Mouse (Mus musculus) ovary, adult 18-20 months (tissue): ENCODE data around the gene Mogat2.
A peak's percentile ranks its signal among the peaks of the same experiment; 100 is the strongest.

Source experiments
- DNase-seq: peaks from one replicate; pipeline ENCODE4 v3.0.0; 2022; ENCODE audit warnings: low spot score, mixed read lengths

Gene Mogat2

GRCm38 (mm10) chr7:99193926-99194325 is 44.5 kb downstream of the Mogat2 start:
- DNase-seq, result no peak

DNA sequence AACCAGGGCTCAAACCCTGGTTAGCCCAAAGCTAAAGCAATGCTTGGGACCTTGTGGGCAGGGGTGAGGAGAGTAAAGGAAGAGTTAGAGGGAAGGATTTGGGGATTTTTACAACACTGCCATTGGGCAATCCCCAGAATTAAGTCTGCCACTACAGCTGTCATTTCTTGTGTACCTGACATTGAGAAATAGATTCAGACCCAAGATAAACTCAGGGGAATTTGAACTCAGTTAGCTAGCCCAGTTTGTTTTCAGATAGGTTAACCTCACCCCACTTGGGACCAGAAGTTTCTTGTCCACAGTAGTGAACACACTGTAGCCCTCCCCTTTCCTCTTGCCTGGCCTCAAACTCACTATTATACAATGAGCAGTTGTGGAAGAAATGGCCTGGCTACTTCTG is 47.0 kb downstream of the Mogat2 start:
- DNase-seq, result no peak

DNA sequence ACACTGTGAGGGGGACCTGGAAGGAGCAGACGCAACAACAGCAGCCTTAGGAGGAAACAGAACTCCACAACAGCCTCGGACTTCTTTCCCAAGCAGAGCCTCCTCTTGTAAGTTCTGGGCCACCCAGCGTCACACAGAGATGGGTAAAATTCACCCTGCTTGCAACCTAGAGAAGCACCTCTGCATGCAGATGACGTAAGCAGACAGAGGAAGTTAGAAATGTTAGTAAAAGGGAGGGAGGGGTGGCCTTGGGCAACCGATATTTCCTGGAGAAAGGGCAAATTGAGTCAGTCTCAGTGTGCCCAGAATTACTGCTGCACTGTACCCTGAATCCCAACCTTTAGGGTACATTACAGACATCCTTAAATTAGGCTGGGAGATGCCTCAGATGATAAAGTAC is 48.5 kb downstream of the Mogat2 start:
- DNase-seq, result no peak

DNA sequence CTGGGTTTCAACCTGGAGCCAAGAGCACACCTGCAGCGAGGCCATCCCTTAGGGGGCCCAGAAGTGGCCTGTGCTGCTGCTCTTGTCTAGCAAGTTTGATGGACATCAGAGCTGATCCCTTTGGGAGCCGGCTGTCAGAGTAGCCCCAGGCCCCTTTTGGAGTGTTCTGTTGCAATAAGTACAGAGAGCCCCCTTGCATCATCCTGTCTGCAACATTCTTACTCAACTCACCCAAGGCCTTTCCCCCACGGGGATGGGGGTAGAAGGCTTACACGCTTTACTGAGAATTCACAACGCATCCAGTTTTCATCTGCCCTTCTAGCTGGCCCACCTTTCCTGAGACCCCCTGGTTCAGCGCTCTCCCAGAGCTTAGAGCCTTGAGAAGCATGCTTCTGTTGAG is 49.8 kb downstream of the Mogat2 start:
- DNase-seq, result no peak

GRCm38 (mm10) chr7:99187451-99187850 is 51.0 kb downstream of the Mogat2 start:
- DNase-seq, result no peak

- no peak for DNase-seq
Observed at GRCm38 (mm10) chr7:99185405-99185804, 53.0 kb downstream of the Mogat2 start.

GRCm38 (mm10) chr7:99183751-99184150 is 54.7 kb downstream of the Mogat2 start:
- no peak for DNase-seq

GRCm38 (mm10) chr7:99182432-99183172 is 55.8 kb downstream of the Mogat2 start, which contains the start of gene Dgat2:
Dgat2 (minus strand) TSS chr7:99182719.
- peak; percentile 76 for DNase-seq

GRCm38 (mm10) chr7:99181619-99182431 is 56.6 kb downstream of the Mogat2 start:
- no peak for DNase-seq

- DNase-seq, result no peak
Observed at GRCm38 (mm10) chr7:99180162-99180561, 58.3 kb downstream of the Mogat2 start.

DNA sequence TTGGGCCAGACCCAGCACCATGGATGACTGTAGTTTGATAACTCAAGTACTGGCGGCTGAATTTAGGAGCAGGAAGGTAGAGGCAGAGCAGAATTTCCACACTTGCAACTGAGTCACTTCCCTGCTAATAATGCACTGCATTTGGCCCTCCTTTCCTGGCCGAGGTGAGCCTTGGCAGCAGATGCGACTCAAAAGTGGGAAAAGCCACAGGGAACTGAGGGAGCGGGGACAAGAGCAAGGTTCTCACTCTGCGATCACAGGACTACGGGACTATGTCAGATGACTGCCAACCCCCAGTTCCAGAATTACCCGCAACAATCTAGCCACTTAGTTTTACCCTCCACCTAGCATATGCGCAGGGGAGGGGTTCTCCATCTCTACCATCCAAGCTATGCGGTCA is 59.1 kb downstream of the Mogat2 start:
- DNase-seq, result no peak

DNA sequence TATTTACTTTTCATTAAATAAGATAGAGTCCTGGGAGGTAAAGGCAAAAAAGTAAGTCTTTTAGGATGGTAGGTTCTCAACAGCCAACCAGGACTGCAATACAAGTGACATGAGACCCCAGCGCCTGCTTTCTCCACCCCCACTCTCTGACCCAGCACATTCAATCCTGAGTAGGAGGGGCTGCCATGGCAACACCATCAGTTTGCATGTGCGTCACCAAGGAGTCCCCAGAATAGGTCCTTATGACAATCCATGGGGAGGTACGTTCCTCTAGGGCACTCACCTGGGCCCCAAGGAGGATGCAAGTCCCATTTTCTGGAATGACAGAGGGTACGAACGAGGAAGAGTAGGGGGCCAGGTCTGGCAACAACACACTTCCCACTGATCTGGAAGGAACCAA is 61.0 kb downstream of the Mogat2 start:
- DNase-seq, result no peak

- no peak for DNase-seq
Observed at GRCm38 (mm10) chr7:99175666-99176065, 62.8 kb downstream of the Mogat2 start.

GRCm38 (mm10) chr7:99175118-99175517 is 63.3 kb downstream of the Mogat2 start:
- DNase-seq, result no peak

DNA sequence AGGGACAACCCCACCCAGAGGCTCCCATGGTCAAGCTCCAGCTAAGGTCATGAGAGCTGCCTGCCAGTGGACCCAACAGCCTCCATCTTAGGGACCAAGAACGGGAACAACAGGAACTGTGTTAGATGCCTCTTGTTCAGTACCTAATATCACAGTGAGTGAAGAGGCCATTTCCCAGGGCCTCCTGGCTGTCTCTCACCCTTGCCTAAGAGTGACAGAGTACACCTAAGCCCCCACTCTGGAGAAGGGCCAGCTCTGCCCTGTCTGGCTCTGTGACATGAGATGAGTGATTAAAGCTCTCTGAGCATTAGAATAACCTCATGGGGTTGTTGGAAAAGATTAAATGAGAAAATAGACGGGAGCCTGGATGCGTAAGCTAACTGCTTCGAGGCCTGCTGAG is 64.4 kb downstream of the Mogat2 start:
- DNase-seq, result no peak

GRCm38 (mm10) chr7:99172898-99173297 is 65.5 kb downstream of the Mogat2 start:
- DNase-seq, result no peak

- DNase-seq, result no peak
Observed at GRCm38 (mm10) chr7:99171730-99172463, 66.5 kb downstream of the Mogat2 start.

DNA sequence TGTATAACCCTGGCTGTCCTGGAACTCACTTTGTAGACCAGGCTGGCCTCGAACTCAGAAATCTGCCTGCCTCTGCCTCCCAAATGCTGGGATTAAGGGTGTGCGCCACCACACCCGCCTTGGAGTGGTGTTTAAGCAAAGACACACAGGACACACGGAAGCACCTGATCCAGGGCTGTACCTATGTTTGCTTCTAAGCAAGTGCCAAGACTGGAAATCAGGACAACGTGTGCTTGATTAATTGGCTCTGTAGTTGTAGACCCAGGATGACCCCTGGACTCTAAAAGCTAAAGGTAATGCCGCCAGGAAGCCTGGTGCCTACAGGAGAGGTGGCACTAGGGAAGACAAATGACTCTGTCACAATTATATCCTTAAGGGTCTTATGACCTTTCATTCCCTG is 67.9 kb downstream of the Mogat2 start:
- no peak for DNase-seq

- no peak for DNase-seq
Observed at GRCm38 (mm10) chr7:99169717-99170403, 68.6 kb downstream of the Mogat2 start.
